Mouse (Mus musculus) kidney, adult 8-10 months (tissue): Measurements from ENCODE around the gene Crybb1.

ENCODE experiments used
- DNase-seq, 2 experiments: peaks; one replicate each; pipeline ENCODE4 v3.0.0; 2022

The Crybb1 gene

DNA sequence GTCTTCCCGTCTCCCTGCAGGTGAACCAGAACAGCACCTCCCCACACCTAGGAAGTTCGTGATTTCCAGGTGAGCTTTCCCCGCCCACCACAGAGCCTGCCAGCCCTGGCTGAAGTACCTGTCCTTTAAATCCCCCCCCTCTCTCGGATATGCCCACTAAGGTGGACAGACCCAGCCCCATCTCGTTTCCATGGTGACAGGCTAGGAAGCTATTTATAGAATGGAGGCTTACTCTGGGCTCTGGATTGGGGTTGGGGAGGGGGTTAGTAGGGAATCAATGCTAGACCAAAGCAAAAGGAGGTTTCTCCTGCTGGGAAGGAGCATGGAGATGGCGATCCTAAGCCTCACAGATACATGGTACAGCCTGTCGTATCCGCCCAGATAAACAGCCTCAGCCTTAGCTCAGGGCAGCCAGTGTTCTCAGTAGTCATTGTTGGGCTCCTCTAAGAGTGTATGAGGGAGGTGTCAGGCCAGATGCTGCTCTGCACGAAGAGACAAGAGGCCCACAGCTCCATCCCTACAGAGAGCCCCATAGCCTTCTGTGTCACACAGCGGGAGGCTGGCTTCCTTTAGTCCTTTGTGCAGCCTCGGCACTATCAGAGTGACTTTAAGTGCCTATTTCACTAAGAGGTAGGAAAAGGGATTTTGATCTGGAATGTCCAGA lies 57.7 kb downstream of the Crybb1 start:
- no peak for DNase-seq

DNA sequence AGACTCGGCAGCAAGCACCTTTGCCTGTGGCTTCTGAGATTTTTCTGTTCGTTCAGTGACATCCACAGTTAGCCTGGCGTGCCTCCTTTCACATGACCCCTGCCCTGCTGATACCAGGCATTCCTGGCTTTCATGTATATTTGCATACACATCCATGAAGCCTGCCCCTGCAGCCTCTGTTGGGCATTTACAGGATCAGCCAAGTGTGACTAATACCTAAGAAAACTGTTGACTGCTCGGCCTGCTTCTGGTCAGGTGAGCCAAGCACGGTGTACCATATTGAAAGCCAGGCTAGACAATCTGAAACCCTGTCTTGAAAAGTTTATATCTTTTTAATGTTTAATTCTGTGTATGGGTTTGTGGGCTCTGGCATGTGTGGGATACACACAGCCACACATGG lies 60.9 kb downstream of the Crybb1 start:
- no peak for DNase-seq

DNA sequence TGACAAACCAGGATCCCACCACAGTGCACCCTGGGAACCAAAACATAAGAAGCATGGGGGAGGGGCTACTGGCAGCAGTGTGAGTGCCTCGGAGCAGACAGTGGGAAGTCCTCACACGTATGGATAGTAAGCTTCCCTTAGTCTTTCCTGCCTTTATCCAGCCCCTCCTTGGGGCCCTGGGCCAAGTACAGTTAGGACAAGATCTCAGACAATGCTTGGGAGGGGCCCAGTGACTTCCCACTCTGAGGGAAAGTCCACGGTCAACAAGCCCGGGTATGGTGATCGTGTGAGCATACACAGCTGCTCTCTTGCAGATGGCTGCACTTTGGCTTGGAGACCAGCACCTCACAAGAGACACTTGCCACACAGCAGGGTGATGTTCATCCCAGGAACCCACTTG lies 61.7 kb downstream of the Crybb1 start:
- peak in 1 of 2 experiments; percentile 40 for DNase-seq
